Mouse (Mus musculus): Measurements from ENCODE around the gene Reep3.
A peak's percentile ranks its signal among the peaks of the same experiment; 100 is the strongest.

Gene Reep3

DNA sequence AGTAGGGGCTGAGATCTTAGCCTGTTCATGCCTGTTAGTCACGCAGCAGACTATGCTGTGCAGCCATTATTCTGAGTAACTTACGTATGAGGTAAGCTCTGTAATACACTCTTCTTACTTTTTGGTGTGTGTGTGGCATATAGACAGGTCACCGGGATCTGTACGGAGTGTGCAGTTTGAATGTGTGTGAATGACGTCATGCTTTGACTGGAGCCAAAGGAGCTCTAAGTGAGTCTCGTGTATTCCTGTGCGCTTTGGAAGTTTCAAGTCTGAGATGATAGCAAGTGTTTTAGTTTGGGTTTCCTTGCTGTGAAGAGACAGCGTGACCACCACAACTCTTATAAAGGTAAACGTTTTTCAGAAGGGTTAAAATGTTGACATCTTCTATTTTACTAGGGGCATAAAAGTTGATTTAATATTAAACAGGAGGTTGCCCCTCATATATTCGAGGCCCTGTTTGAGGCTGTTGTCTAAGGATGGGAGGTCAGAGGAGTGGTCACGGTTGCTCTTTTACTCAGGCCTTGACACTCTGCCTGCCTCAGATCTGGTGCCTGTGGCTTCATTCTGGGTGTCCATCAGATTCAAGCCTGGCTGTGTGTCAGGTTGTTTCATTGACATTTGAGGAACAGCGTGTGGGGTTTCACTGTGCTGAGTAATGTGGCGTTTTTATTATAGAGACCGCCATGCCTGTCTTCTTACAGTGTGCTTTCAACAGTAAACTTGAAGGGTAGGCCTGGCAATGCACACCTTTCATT, 14.5 kb upstream of the Reep3 start:
- no peak for DNase-seq (ENCODE audit: low read depth, low spot score)

DNA sequence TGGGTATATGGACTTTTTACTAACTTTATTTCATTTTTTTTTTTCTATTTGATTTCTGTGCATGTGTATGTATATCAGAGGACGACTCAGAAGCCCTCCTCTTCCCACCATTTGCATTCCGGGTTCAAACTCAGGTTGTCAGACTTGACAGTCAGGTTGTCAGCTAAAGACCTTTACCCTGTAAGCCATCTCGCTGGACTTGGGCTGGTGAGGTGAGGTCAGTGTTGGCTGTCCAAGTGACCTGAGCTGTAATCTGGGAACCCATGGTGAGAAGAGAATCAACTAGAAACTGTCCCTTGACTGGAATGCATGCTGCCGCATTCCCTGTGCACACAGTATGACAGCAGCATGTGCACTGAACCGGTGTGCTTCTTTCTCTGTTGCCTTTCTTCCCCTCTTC, 12.9 kb upstream of the Reep3 start:
- DNase-seq (ENCODE audit: low read depth, low spot score) = no peak

DNA sequence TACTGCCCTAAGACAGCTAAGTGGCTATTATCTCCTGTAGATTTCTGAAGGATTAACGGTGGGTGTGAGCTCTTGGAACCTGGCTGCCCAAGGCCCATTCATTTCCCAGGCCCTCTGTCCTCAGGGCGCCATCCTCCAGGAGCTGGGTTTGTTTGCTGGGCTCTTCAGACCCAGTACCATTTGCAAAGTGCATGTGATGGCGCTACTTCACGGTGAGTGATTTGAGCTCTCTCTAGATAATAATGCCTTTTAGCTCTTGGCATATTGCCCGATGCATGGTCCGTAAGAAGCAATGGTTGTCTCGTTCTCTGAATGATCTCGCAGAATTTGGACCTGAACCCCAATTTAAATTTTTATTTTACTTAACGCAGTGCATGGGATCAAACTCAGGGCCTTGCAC, 11.4 kb upstream of the Reep3 start:
- DNase-seq (ENCODE audit: low read depth, low spot score) = no peak

DNA sequence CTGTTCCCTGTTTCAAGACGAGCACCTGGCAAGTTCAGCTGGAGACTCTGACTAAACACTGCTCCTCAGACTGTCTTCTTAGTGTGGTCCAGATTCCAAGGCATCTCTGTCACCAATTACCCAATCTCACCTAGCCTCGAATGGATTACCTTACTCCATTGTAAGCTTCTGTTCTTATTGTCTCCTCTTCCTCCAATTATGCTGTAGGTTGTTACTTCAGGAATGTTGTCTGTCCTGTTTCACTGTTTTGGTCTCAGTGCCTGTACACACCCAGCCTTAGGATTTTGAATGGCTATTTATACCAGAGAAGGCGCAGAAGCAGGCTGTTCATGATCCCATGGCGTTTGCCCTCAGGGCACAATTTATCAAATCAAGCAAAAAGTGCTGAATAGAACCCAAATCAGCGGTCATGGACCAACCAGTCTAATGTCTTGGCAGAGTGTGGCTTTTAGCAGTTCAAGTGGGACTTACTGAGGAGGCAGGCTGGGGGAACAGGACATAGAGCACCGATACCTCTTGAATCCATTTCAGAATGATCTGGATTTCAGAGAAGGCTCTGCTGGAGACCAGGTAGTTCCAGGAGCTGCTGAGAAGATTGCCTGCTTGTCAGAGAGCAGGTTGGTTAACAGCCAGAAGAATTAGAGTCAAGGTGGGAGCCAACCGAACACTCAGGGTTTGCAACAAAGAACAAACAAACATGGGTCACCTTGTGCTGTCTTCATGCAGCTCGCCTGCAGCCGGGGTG, 10.4 kb upstream of the Reep3 start:
- DNase-seq (ENCODE audit: low read depth, low spot score) = peak; percentile 51

DNA sequence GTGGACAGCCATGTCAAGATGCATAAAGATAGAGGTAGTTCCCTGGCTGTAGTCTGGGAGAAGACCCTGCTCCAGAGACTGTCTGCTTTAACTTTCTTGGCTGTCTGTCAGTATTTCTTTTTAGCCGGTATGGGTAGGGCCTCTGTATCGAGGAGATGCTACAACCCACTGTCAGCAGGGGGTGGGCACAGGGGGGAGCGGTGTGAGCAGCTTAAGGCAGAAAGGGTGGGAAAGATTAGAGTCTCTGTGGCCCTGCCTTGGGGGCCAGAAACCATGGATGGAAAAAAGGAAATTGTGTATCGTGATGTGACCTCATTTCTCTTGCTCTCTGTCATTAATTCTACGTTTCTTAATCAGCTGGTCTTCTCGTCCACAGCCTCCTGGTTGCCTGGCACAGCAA, 9.7 kb upstream of the Reep3 start:
- no peak for DNase-seq (ENCODE audit: low read depth, low spot score)

DNA sequence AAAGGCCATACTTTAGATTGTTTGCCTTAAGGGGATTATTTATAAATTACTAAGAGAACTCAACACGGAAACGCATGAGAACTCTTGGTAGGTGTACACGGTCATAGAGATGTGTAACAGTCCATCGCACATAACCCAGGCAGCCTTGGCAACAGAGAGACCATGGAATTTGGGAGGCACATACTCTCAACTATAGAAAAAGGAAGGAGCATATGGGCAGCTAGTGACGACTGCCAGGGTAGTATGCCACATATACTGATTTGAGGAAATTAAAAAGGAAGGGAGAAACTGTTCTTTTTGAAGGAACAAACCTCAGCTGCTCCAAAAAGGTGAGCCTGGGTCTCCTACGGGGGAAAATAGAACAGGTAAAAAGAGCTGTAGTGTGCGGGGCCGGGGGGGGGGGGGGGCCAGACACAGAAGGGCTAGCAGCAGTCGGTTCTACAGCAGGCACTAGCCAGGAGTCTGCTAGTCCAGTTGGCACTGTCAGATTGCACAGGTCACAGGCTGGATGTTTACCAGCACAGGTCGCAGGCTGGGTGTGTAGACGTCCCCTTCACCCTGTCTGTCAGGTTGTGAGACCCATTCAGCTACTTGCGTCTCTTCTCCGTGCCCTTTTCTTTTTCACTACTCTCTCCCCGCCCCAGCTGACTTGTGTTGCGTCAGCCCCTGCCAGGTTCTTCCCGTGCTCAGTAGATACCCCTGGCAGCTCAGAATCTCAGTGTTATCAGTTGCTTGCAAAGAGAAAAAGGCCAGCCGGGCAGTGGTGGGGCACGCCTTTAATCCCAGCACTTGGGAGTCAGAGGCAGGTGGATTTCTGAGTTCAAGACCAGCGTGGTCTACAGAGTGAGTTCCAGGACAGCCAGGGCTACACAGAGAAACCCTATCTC, 8.8 kb upstream of the Reep3 start:
- DNase-seq (ENCODE audit: low read depth, low spot score) = no peak

DNA sequence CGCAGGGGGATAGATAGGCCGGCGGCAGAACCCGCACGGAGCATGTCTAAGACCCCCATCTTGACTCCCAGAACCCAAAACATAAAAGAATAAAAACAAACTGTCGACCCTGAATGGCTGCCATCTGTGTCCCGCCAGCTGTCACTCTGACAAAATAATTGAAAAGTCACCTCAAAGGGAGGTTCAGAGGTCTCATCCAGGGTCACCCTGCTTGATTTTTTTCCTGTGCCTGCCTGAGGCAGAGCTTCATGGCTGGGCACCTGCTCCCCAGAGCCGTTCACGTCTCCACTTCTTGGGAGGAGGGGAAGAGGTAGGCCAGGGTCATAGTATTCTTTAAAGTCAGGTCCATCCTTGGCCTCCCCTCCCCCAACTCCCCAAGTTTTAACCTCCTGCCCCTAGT, 7.8 kb upstream of the Reep3 start:
- DNase-seq (ENCODE audit: low read depth, low spot score) = no peak

DNA sequence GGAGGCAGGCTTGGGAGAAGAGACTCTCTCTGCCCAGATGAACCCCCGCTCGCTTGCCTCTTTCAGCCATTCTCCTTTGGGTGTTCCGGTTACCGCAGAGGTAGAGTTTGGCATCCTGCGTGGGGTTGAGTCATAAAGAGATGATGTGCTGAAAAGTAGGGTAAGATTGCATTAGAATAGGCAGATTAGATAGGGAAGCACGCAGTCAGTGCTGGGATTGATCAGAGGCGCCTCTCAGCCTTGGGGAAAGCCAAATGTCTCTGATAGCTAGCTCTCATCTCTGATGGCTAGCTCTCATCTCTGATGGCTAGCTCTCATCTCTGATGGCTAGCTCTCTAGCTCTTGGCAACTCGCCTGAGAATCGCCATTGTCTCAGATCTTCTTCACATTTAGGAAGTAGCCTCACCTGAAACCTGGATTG, 4.1 kb upstream of the Reep3 start:
- DNase-seq (ENCODE audit: low read depth, low spot score) = peak; percentile 83

DNA sequence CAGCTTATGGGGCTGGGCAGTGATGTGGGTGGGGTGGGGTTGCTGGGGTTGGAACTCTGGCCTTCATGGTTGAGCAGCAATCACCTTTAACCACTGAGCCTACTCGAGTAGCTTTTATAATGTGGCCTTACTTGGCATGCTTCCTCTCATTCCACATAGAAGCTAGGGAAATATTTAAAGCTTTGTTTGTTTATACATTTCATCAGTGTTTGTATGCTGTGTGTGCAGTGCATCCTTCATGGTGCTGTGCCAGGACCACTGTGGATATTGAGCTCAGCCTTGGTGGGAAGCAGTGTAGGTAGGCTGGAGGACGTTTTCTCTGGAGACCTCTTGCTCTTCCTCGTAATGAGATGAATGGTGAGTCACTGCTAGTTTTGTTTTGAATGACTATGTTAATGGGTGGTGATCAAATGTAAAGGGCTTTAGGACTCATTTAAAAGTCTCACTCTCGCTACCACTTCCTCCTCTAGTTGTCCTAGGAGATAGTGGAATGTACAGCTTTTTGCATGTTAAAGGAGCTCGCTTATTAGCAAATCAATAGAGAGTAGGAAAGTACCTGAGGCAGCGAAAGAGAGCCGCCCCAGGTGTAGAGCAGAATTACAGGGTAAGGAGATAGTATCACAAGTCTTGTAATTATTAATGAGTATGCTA, 3.4 kb upstream of the Reep3 start:
- peak; percentile 96 for DNase-seq (ENCODE audit: low read depth, low spot score)

DNA sequence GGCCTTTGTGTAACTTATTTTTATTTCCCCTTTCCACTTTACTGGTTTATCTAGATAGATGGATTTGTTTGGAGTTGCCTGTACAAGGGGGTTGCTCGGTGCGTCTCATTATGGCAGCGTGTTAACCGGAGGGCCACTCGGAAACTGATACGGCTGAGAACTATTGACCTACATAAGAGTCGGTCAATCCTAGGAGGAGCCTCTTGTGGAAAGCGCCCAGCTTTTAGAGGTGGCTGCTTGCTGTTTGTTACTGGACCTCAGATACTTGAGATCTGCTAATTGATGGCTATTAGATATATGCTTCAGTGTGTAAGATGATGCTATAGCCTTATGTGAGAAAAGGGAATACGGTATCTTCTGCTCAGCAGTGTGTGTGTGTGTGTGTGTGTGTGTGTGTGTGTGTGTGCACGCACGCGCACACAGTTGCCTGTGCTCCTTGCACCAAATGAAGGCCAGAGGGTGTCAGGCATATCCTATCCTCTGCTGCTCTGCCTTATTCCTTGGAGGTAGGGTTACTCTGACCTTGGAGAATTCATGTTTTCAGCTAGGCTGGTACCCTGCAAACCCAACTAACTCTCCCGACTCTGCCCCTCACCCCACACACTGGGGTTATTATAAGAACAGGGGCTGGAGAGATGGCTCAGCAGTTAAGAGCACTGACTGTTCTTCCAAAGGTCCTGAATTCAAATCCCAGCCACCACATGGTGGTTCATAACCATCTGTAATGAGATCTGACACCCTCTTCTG, 2.6 kb upstream of the Reep3 start:
- DNase-seq (ENCODE audit: low read depth, low spot score) = no peak

DNA sequence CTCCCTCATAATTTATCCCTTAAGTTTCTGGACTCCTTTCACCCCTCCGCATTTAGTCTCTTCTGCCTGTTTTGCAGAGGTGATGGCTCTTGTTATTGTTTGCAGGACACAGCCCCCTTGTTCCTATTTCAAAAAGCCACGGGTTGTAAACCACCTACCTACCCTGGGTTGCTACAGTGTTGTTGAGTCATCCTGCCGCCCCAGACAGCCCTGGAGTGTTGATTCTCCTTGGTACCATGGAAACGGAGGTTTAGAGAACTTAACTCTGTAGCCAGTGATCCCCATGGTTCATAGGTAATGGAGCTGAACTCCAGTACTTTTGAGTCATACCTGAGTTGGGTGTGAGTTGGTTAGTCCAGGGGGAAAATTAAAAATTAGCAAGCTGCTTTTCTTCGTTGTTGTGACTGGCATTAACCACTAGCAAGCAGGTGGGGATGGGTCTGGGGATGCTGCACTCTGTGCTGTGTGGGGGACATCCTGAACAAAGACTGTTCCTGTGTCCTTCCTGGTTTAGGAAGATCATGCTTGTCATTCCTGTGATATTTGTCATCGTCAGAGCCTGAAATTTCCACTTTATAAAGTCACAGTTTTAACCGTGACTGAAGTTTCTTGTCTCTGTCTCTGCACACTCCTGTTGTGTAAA, 1.8 kb upstream of the Reep3 start:
- DNase-seq (ENCODE audit: low read depth, low spot score) = peak; percentile 61

DNA sequence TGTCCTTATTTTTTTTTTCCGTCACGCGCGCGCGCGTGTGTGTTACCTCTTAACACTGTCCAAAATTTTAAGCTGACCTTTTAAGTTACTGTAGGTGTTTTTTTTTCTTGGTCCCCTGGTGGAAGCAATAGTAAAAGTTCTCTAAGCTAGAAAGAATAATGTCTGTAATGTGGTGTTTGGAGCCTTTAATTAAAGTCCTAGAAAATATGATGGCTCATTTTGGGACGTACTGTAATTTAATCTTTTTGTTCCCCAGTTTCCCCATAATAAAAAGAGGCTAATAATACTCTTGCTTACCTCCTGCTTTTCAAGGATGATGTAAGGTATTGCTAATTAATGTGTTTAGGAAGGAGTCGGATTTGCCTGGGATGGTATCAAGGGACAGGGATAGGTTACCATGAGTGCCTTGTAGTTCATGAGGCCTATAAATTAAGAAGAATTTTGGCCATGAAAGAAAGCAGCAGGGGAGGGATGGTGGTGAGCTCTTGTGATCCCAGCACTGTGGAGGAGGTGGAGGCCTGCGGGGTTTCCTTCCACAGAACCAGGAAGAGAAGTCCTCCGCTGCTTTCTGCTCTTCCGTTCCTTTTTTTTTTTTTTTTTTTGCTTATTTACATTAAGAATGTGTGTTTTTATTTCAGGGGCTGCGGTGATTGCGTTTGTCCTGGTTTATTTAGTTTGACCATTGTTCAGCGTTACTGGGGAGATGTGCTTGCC, 849 bp upstream of the Reep3 start:
- DNase-seq (ENCODE audit: low read depth, low spot score) = no peak

DNA sequence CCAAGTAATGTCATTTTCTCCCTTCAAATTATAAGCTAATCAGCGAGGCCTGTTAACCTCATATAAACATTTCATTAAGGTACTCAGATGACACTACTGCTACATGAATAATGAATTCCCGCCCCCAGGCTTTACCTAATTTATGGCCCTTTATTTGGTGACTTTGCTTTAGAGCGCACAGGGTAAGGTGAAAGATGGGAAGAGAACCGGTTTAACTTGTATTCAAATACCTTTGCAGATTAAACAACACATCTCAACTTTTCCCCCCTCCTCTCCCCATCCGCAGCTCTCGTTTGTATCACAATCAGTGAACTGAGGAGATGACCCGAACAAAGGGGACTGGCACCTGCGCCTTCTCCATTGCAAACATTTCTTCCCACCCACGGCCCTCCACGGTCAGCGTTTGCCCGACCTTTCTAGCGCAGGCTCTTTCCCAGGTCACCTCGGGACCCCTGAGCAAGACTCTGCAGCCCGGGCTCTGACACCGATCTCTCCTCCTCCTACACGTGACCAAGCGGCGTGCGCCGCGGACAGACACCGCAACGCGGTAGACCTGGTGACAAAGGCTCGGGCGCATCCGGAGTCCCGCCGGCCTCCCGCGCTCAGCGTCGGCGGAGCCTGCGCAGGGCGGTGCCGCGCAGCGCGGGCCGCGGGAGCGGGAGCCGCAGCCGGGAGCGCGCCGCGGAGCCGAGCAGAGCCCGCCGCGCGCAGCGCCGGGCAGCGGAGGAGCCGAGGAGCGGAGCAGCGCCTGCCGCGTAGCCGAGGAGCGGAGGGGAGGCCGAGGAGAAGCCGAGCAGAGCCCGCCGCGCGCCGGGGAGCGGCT, 736 bp downstream of the Reep3 start, which contains the start of gene Jmjd1c:
Gene Jmjd1c (plus strand): TSS at position 328 of the 823 bp plus-strand sequence.
- peak; percentile 95 for DNase-seq (ENCODE audit: low read depth, low spot score)

DNA sequence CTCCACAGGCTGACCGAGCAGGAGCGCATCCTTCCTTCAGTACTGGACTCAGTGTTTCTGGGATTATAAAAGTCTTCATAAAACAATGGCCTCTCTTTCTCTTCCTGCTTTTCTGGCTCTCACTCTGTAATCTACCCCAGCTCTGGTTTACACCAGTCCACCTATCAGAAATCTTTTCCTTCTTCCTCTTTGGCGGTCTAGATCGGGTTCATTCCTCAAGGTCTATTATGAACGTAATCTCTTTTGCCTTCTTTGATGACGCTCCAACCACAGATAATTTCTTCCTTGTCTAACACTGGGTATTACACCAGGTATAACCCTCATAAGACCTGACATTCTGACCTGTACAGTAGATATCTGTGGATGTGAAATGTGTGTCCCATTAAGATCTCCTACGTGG, 1.8 kb downstream of the Reep3 start:
- no peak for DNase-seq (ENCODE audit: low read depth, low spot score)

DNA sequence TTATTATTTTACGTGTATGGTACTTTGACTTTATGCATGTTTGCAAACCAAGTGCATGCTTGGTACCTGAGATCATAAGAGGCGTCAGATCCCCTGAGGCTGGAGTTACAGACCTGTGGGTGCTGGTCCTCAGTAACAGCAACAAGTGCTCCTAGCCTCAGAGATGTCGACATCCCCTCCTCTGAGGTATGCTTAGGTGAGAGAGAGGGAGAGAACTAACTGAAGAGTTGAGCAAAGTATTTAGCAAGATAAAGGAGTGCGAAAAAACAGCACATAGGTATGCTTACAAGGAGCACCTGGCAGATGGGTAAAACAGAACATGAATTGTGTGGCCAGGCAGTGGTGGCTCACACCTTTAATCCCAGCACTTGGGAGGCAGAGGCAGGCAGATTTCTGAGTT, 6.1 kb downstream of the Reep3 start:
- DNase-seq (ENCODE audit: low read depth, low spot score) = no peak

DNA sequence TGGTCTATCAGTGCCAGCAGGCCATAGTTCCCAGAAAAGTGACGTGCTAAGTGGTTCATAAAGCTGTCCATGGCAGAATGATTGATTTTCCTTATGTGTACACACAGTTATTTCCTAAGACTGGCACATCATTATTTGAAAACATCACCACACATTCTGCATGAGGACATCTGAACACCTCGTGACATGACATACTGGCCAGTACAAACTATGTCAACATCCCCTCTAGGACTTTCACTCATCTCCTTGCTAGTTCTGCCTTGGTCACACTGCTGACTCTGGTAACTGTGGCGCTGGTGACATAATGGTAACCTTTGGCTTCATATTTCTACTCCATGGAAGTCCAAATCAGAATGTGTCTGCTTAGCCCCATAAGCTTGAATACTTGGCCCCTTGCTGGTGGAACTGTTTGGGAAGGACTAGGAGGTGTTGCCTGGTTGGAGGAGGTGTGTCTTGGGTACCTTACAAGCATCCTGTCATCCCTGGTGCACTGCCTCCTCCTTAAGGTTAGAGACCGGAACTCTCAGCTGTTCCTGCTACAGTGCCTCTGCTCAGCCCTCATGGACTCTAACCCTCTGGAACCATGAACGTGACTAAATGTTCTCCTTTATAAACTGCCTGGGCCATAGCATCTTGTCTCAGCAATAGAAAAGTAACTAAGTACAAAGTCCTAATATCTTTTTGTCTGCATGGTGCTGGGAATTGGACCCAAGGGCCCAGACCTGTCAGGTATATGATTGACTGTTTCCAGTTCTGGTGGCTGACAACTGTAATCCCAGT, 9.1 kb downstream of the Reep3 start:
- DNase-seq (ENCODE audit: low read depth, low spot score) = no peak

DNA sequence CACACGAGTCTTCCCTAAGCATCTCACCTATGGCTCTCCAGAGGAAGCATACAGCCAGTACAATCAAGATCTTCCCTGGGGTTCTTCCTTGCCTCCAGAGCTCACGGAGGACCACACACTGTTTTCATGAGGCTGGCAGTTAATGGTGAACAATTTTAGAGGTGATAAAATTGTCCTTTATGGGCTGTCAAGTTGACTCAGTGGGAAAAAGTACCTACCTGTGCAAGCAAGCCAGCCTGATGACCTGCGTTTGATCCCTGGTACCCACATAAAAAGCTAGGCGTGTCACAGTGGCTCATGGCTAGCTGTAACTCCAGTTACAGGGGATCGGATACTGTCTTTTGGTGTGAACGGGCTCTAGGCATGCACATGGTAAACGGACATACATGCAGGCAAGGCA, 10.8 kb downstream of the Reep3 start:
- no peak for DNase-seq (ENCODE audit: low read depth, low spot score)

DNA sequence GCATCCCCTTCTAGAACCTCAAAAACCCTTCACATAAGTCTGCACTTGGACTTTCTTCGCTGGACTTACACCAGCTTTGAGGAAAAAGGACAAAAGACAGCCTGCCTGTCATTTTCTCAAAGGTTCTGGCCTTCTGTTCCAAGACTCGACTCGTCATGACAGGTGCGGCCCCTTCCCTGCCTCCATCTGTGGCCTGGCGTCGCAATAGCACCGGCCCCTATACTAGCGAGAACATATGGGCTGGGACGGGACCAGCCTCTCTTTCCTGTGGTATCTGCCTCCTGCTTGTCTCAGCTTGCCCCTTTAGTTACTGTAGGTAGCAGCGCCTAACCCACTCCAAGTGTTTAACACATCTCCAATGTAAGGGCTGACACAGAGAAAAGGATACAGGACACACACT, 11.6 kb downstream of the Reep3 start:
- no peak for DNase-seq (ENCODE audit: low read depth, low spot score)

All from ZHBTc4 (cell line).